Mouse (Mus musculus) cerebellum, adult 2 months (tissue): ENCODE data around the gene Defb25.

Experiments used
- CTCF ChIP-seq: fragments of 200-500 bp; IDR thresholded peaks from 2 replicates; pipeline ENCODE4 v1.5.1; 2011; ENCODE audit warnings: low read depth, mild to moderate bottlenecking, control low read depth, low read length, moderate library complexity, borderline replicate concordance; ENCODE audit not compliant: insufficient read depth
- POLR2A ChIP-seq: fragments of 200-500 bp; IDR thresholded peaks from 2 replicates; pipeline ENCODE4 v1.6.1; 2011; ENCODE audit warnings: low read length, control low read depth, borderline replicate concordance; ENCODE audit not compliant: insufficient read depth

DNA sequence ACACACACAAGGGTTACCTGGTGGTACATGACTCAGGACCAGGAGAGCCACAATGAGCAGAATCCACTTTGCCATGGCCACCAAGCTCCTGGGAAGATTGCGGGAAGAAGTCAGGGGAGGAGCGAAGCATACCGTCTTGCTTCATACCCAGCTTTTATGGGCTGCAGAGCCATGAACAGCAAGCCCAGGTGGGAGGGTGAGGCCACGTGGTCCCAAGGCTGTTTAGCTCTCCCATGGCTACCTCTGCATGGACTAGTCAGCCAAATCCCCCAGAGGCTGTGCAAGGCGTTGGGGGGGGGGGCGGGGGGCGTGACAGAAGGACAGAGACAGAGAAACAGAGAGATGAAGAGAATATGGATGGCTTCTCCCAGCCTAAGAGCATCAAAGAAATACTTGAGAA is at the start of gene Defb25:
- TF ChIP-seq POLR2A = no peak
- TF ChIP-seq CTCF = no peak
